Mouse (Mus musculus) megakaryocyte, embryonic 14.5 days (primary cell): ENCODE measurements around the gene Spout1. TPM values are rescaled to one million over a fixed set of nuclear protein-coding genes. Genes with fewer than 3 reads are reported as not detected.
A peak's percentile ranks its signal among the peaks of the same experiment; 100 is the strongest.

Experiments used
- H3K27me3 ChIP-seq: replicated peaks from 2 replicates; pipeline ENCODE3; 2012; ENCODE audit warnings: inconsistent platforms
- H3K36me3 ChIP-seq: replicated peaks from 2 replicates; pipeline ENCODE3; 2012; ENCODE audit warnings: low read length, inconsistent platforms, mixed read lengths
- H3K4me1 ChIP-seq: 2 replicates; pipeline ENCODE4 v1.6.1; 2012; ENCODE audit warnings: inconsistent platforms
- H3K4me3 ChIP-seq: replicated peaks from 2 replicates; pipeline ENCODE3; 2012; ENCODE audit warnings: moderate library complexity, mild to moderate bottlenecking, inconsistent platforms
- H3K9me3 ChIP-seq: 2 replicates; pipeline ENCODE4 v1.6.1; 2012; ENCODE audit warnings: inconsistent platforms
- FLI1 ChIP-seq: IDR thresholded peaks from 2 replicates; pipeline ENCODE4 v1.6.1; 2012; ENCODE audit warnings: low read length, inconsistent platforms, mixed read lengths
- GATA1 ChIP-seq: IDR thresholded peaks from 3 replicates; pipeline ENCODE4 v1.6.1; 2012; ENCODE audit warnings: mixed read lengths, low read length, inconsistent platforms, borderline replicate concordance
- polyA plus RNA-seq: library from polyadenylated mRNA; stranded (reverse); fragments of >175 nt; gene quantifications from 2 replicates; pipeline ENCODE4 v1.2.3, GENCODE M21; 2012; ENCODE audit warnings: low replicate concordance; ENCODE audit not compliant: insufficient read depth

Gene Spout1
- 19.0 and 20.8 TPM in 2 replicates for polyA plus RNA-seq

DNA sequence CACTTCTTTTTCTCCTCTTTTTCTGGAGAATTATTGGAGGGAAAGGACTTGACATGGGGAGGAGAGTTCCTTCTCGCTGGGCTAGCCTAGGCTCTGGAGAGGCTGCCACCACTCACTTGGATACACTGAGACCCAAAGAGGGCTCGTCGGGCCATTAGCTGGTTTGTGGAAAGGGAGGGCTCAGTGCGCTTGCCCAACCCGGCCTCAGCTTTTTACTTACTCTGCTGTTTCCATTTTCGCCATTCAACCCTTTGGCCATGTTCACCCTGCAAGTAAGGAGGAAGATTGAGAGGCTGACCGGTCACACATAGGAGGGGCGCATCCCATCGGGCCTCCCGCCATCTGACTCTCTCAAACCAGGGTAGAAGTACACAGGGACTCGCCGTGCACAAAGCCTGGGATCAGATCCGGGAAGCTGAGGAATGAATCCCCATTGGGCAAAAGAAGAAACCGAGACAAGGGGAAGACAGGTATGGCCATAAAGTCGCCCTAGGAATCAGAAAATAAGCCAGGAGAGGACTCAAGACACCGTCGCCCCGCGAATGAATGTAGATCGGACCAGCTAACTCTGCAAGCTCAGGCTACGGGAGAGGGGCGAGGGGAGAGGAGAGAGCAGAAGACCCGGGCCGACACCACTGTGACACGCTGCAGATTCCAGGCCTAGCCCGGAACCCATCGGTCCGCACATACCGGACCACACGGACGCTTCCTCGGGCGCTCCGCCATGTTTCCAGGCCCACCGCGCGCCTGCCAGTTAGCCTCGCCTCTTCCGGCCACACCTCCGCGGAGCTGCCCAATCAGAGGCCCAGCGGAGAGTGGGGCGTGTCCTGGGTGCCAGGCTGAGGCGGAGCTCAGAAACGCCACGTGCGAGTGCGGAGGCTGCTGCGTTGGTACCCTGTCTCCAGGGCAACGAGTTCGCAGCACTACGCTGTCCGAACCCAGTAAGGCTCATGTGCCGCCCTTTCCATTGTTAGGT, at the start of gene Spout1:
Spout1 (minus strand) TSS at position 760 of the 976 bp plus-strand sequence.
- no peaks in the 10 kb centered on the region for H3K27me3 ChIP-seq
- H3K9me3 ChIP-seq: peaks cover 6% of the 10 kb centered on the region
- H3K36me3 ChIP-seq: peaks cover 45% of the 10 kb centered on the region
- no peak for TF ChIP-seq FLI1
- no peak for TF ChIP-seq GATA1
- peak within 1 kb of the TSS; percentile 98 for H3K4me3 ChIP-seq
- peaks cover 29% of the 10 kb centered on the region for H3K4me1 ChIP-seq

DNA sequence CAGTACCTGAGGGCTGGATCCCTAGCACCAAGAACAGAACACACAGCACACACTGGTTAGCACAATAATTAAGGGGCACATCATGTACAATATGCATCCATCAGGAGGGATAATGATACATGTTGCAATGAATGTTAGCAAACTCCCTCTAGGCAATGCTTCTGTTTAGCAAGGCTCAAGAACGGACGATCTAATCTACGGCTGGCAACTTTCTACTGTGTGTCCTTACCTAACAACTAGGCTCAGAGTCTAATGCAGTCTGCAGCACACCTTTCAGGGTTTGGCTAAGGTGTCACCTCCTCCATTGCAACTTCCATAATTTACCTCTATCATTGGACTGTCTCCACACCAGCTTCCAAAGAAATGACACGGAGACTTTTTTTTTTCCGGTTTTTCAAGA, 38.0 kb upstream of the Spout1 start:
- Histone ChIP-seq H3K4me1 (peaks cover 13% of the 10 kb centered on the region), H3K4me3 (no peak overlapping the region), H3K27me3 (peaks cover 2% of the 10 kb centered on the region), H3K36me3 (no peaks in the 10 kb centered on the region), H3K9me3 (peaks cover 4% of the 10 kb centered on the region)
- TF ChIP-seq GATA1: no peak
- TF ChIP-seq FLI1: no peak

DNA sequence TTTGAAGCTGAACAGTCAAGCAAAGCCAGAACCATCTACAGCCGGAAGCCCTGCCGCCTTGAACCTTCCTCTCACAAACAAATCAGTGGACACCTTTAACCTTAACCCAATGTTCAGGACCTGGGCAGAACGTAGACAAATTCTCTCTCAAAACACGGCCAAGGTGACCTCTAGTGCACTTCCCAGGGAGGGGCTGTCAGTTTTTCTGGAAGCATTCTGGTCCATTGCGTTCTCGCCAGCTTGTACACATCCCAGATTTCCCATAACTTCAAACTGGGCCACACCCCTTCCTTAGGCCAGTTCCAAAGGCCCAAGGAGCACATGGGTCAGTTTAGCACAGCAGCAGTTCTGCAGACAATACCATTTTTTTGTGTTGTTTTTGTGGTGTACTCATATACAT, 37.2 kb upstream of the Spout1 start:
- peaks cover 5% of the 10 kb centered on the region for H3K27me3 ChIP-seq
- no peak overlapping the region for H3K4me3 ChIP-seq
- no peaks in the 10 kb centered on the region for H3K36me3 ChIP-seq
- H3K9me3 ChIP-seq: peaks cover 4% of the 10 kb centered on the region
- TF ChIP-seq FLI1 (no peak), GATA1 (no peak)
- H3K4me1 ChIP-seq: peaks cover 13% of the 10 kb centered on the region

DNA sequence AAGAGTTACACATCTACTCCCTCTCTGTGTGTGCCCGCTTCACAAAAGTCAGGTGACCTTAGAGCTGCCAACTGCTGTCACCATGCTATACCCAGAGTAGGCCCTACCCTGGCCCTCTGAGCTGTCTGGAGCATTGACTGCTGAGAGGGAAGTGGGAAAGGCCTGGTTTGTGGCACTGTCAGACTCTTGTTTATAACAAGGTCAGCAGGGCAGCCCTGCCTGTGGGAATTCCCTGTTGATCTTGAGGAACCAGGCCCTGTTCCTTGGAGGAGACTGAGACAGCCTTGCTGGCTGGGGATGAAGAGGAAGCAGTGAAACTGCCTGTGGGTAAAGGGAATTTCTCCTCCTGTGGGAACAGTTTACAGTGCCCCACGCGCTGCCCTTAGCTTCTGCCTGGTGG, 36.5 kb upstream of the Spout1 start:
- Histone ChIP-seq H3K9me3 (peaks cover 4% of the 10 kb centered on the region), H3K4me1 (peaks cover 13% of the 10 kb centered on the region), H3K36me3 (no peaks in the 10 kb centered on the region), H3K27me3 (peaks cover 6% of the 10 kb centered on the region), H3K4me3 (no peak overlapping the region)
- TF ChIP-seq GATA1: no peak
- TF ChIP-seq FLI1: no peak

DNA sequence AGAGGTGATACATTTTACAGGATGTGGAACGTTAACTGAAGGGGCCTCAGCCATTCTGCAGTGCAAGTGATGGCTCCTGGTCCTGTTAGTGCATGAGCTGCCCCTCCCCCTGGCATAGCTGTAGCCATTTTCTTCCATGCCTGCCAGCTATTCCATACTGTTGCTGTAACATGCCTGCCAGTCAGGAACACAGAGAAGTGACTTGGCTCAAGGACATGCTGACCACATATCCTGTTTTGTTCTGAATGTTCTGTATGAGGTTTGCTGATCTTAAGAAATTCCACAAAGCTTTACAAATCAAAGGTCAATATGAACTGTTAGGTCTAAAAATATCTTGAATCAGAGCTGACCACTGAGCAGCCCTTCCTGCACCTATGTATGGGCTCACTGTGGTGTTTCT, 34.7 kb upstream of the Spout1 start:
- H3K36me3 ChIP-seq: no peaks in the 10 kb centered on the region
- peaks cover 11% of the 10 kb centered on the region for H3K27me3 ChIP-seq
- H3K4me1 ChIP-seq: peaks cover 16% of the 10 kb centered on the region
- H3K4me3 ChIP-seq: peak overlapping the region; percentile 69
- H3K9me3 ChIP-seq: peaks cover 3% of the 10 kb centered on the region
- TF ChIP-seq FLI1 (no peak), GATA1 (no peak)

DNA sequence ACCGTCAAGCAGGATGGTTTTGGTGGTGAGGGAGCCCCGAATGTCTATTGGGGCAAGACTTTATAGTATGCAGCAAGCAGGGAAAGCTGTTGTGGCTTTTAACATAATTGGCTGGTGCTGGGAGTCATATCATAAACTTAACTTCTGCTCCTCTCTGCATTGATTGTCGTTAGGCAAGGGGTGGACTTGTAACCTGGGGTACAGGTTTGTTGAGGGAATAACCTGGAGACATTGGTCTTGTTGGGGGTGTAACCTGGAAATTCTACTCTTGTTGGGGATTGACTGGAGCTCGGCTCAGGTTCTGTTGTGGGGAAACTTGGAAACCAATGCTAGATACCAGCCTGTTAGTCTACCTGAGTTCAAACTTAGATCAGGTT, 33.9 kb upstream of the Spout1 start:
- TF ChIP-seq FLI1: no peak
- no peak for TF ChIP-seq GATA1
- Histone ChIP-seq H3K4me3 (no peak overlapping the region), H3K36me3 (no peaks in the 10 kb centered on the region), H3K9me3 (no peaks in the 10 kb centered on the region), H3K27me3 (peaks cover 14% of the 10 kb centered on the region), H3K4me1 (peaks cover 24% of the 10 kb centered on the region)

DNA sequence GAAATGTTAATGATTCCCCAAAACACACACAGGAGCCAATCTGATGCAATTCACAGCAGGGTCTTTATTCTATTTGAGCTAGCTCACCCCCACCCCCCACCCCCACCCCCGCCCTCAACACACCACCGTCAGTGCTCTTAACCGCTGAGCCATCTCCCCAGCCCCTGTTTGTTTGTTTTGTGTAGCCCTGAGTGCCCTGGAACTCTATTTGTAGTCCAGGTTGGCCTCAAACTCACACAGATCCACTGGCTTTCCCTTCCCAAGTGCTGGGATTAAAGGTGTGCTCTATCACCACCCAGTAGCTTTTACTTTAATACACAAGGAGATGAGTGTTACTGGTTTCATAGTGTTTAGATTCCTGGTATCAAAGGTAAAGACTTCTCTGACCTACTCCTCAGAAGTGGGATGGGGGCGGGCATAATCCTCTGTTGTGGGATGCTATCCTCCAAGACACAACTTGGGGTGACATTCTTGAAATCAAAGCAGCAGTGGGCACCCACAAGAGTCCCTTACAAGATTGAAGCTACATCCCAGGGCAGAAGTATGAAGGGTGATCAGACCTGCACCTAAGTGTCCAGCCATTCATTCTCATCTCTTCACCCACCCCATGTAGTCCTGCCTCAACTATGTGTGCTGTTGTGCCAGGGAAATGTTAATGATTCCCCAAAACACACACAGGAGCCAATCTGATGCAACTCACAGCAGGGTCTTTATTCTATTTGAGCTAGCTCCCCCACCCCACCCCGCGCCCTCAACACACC, 33.3 kb upstream of the Spout1 start:
- Histone ChIP-seq H3K9me3 (no peaks in the 10 kb centered on the region), H3K4me1 (peaks cover 30% of the 10 kb centered on the region), H3K27me3 (peaks cover 15% of the 10 kb centered on the region), H3K4me3 (no peak overlapping the region), H3K36me3 (no peaks in the 10 kb centered on the region)
- TF ChIP-seq FLI1 (no peak), GATA1 (no peak)

DNA sequence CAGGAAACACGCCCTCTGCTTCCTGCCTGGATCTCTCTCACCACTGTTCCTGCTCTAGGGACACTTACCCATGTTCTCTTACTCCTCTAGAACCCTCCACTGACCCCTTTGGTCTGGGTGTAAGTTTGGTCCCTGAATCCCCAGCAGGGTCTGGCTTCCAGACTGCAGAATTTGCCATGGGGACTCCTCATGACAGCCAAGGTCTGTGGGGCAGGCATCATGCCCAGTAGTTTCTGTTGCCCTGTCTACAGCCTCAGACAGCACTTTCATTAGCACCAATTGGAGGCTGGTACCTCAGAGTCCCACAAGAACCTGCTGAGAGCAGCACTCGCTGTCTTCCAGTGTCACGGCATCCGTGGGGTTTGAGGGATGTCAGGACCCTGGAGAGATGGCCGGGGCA, 29.6 kb upstream of the Spout1 start:
- H3K4me3 ChIP-seq: no peak overlapping the region
- no peaks in the 10 kb centered on the region for H3K9me3 ChIP-seq
- peaks cover 17% of the 10 kb centered on the region for H3K27me3 ChIP-seq
- peaks cover 49% of the 10 kb centered on the region for H3K4me1 ChIP-seq
- TF ChIP-seq FLI1 (no peak), GATA1 (no peak)
- no peaks in the 10 kb centered on the region for H3K36me3 ChIP-seq

DNA sequence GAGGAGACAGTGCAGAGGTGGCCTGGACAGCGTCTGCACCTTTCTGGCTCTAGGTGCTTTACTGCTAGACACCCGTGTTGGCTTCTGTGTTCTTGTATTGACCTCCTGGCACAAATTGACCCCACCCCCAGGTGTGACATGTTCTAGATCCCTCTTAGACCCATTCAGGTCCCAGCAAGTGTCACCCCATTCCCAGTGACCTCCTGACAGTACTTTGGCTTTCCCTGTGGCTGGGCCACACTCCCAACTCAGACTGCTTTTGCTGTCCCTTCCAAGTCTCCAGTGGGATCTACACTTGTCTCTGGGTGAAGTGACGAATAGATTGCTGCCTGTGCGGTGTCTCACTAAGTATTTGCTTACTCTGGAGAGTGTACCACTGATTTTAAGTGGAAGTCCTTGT, 29.1 kb upstream of the Spout1 start:
- H3K4me1 ChIP-seq: peaks cover 51% of the 10 kb centered on the region
- H3K27me3 ChIP-seq: peaks cover 17% of the 10 kb centered on the region
- no peaks in the 10 kb centered on the region for H3K36me3 ChIP-seq
- H3K4me3 ChIP-seq: no peak overlapping the region
- TF ChIP-seq FLI1: no peak
- no peak for TF ChIP-seq GATA1
- no peaks in the 10 kb centered on the region for H3K9me3 ChIP-seq
